Mouse (Mus musculus) ZHBTc4 (cell line): ENCODE results near the gene Gm4894.
A peak's percentile ranks its signal among the peaks of the same experiment; 100 is the strongest.

Experiments used
- DNase-seq: peaks from one replicate; pipeline ENCODE4 v3.0.0-alpha.2; 2011; ENCODE audit warnings: low read depth, low spot score

Gene Gm4894

GRCm38 (mm10) chr9:49250231-49250630 lies at the start of gene Gm4894:
TSS of gene Gm4894 (plus strand) at chr9:49250531.
- DNase-seq = no peak

GRCm38 (mm10) chr9:49206331-49206730 lies 44.0 kb upstream of the Gm4894 start:
- DNase-seq = no peak

GRCm38 (mm10) chr9:49211493-49211892 lies 38.8 kb upstream of the Gm4894 start:
- DNase-seq = no peak

- peak; percentile 58 for DNase-seq
Measured at GRCm38 (mm10) chr9:49214734-49215133, 35.6 kb upstream of the Gm4894 start.

GRCm38 (mm10) chr9:49217626-49218607 lies 32.4 kb upstream of the Gm4894 start:
- no peak for DNase-seq

- peak; percentile 16 for DNase-seq
Measured at GRCm38 (mm10) chr9:49224488-49224887, 25.8 kb upstream of the Gm4894 start.

- DNase-seq = peak; percentile 28
Measured at GRCm38 (mm10) chr9:49227442-49227841, 22.9 kb upstream of the Gm4894 start.

GRCm38 (mm10) chr9:49229054-49229453 lies 21.3 kb upstream of the Gm4894 start:
- DNase-seq = no peak

GRCm38 (mm10) chr9:49246839-49247238 lies 3.5 kb upstream of the Gm4894 start:
- DNase-seq = peak; percentile 64

GRCm38 (mm10) chr9:49268949-49269348 lies 18.6 kb downstream of the Gm4894 start:
- DNase-seq = no peak

GRCm38 (mm10) chr9:49273566-49273965 lies 23.2 kb downstream of the Gm4894 start:
- peak; percentile 36 for DNase-seq

GRCm38 (mm10) chr9:49275976-49276375 lies 25.6 kb downstream of the Gm4894 start:
- DNase-seq = no peak

- DNase-seq = no peak
Measured at GRCm38 (mm10) chr9:49276542-49277334, 26.4 kb downstream of the Gm4894 start.

GRCm38 (mm10) chr9:49295101-49295500 lies 44.8 kb downstream of the Gm4894 start:
- DNase-seq = no peak

- DNase-seq = no peak
Measured at GRCm38 (mm10) chr9:49307576-49307975, 57.2 kb downstream of the Gm4894 start.

GRCm38 (mm10) chr9:49310821-49311220 lies 60.5 kb downstream of the Gm4894 start:
- no peak for DNase-seq

- no peak for DNase-seq
Measured at GRCm38 (mm10) chr9:49318638-49319037, 68.3 kb downstream of the Gm4894 start.
